Mouse (Mus musculus): Measurements from ENCODE around the gene Sept3.
A peak's percentile ranks its signal among the peaks of the same experiment; 100 is the strongest.
"Not testable (repeated sequence)": the region's sequence is repeated elsewhere in the genome, so short reads cannot be mapped to it uniquely, and the experiment has no call there.

Gene Sept3

GRCm38 (mm10) chr15:82274593-82274926 is at the start of gene Sept3:
Sept3 (plus strand) TSS chr15:82274893.
- no peak for DNase-seq (ENCODE audit: low read depth)

DNA sequence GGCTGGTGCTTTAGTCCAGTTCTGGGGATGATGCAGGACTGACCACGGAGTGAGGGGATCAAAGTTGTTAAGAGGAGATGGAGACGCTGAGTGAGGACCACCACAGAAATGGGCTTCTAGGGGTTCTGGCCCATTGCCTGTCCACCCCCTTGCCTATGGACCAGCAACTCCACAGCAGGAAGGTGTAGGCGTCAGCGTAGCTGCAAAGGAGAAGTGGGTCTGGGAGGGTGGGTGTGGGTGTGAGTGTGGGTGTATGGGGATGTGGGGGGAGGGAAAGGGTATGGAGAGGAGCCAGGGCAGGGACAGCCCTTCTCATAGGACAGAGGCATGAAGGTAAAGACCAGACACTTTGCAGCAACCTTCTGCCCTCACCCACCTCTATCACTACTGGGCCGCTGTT is 48.9 kb upstream of the Sept3 start:
- DNase-seq (ENCODE audit: low read depth), result no peak

DNA sequence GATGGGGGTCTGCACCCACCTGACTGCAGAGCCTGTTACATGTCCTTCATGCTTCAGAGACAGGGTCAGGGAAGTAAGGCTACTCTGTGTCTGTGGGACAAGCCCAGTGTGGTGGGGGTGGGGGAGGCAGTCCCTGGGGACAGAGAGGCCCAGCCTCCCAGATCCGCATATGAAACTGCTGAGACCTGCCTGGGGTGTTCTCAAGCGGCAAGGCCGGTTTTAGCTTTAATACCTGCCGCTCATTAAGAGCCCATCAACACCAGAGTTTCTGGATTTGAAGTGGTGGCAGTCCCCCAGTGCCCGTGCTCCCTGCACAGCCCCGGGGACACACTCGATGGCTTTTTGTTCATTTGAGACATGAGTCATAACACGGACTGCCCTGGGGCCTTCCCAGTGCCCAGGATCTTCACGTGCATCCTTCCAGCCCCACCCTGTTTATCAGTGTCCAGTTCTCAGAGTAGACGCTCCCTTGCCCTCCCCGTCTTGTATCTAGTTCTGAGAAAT is 45.1 kb upstream of the Sept3 start:
- no peak for DNase-seq (ENCODE audit: low read depth)

DNA sequence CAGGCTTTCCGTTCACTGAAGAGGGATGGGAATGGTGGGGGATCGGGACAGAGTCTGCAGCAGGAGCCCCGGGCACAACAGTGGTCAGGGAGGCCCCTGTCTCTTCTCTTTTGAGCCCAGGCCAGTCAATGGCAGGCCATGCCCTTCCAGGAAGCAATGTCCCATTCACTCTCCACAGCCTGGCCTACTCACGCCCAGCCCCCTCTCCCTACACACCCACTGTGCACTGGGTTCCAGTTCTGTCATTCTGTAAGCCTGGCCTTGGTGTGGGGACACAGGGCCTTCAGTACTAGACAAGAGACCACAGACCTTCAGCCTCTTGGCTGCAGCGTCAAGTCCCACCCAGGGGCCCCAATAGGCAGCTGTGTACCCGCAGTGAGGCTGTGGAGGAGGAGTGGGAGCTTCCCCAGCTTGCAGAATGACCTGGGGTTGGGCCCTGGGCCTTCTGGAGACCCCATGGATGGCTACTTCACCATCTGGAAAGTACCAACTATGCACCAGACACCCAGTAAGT is 44.5 kb upstream of the Sept3 start:
- DNase-seq (ENCODE audit: low read depth), result no peak

DNA sequence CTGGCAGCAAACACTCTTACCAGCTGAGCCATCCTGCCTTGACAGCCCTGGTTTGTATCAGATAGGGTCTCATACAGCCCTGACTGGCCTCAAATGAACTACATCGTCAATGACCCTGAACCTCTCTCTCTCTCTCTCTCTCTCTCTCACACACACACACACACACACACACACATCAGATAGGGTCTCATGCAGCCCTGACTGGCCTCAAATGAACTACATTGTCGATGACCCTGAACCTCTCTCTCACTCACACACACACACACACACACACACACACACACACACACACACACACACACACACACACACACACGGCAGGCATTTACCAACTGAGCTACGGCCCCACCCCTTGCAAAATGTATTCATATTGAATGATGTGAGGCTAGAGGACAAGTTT is 43.6 kb upstream of the Sept3 start:
- DNase-seq (ENCODE audit: low read depth), result no peak

DNA sequence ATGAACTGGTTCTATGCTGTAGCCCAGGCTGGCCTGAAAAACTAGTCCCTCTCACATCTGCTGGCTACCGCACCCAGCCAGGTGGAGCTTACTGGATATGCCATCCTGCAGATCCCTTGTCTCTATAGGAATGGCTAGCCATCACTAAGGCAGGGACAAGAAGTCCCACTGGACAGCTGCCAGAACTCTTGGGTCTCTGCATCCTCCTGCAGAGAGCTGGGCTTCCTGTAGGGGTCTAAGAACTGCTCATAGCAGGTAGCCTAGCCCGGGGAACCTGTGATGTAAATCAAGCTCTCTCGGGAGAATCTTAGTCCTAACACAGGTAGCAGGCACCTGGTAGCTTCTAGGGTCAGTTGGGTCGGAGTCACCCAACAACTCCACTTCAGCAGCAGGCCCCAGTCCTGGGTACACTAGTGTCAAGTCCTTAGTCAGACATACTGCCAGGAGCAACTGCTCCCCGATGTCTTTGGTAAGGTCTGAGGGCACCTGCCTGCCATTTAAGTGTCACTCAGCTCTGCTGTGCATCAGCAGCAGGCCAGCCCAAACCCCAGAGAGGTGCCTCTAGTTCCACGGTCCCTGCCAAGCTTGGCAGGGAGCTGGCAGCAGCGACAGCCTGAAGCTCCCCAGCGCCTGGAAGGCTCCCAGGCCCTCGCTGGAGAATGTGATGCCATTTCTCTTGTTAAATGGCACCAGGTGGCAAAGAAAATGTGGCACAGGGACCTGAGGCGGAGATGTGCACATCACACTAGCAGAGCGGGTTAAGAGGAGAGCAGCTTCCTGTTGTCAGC is 42.9 kb upstream of the Sept3 start:
- no peak for DNase-seq (ENCODE audit: low read depth)

- no peak for DNase-seq (ENCODE audit: low read depth)
These were observed 42.0 kb upstream of the Sept3 start for GRCm38 (mm10) chr15:82232651-82233050.

GRCm38 (mm10) chr15:82235661-82236060 is 39.0 kb upstream of the Sept3 start:
- peak; percentile 41 for DNase-seq (ENCODE audit: low read depth)

DNA sequence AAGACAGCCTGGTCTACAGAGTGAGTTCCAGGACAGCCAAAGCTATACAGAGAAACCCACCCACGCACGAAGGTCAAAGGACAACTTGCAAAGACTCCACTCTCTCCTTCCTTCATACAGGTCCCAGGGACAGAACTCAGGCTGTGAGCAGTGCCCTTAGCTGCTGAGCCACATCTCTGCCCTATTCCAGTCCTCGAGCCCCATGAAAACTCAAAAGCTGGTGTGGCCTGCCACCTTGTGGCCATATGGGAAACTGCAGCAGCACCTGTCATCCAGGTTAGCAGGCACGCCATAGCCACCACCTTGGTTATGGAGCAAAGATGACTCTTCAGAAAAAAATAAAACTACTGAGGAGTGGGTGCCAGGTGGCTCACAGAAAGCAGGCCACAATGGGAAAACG is 38.1 kb upstream of the Sept3 start:
- peak; percentile 92 for DNase-seq (ENCODE audit: low read depth)

- DNase-seq (ENCODE audit: low read depth), result no peak
These were observed 31.4 kb upstream of the Sept3 start for GRCm38 (mm10) chr15:82243311-82243710.

GRCm38 (mm10) chr15:82243742-82244114 is 31.0 kb upstream of the Sept3 start:
- peak; percentile 73 for DNase-seq (ENCODE audit: low read depth)

DNA sequence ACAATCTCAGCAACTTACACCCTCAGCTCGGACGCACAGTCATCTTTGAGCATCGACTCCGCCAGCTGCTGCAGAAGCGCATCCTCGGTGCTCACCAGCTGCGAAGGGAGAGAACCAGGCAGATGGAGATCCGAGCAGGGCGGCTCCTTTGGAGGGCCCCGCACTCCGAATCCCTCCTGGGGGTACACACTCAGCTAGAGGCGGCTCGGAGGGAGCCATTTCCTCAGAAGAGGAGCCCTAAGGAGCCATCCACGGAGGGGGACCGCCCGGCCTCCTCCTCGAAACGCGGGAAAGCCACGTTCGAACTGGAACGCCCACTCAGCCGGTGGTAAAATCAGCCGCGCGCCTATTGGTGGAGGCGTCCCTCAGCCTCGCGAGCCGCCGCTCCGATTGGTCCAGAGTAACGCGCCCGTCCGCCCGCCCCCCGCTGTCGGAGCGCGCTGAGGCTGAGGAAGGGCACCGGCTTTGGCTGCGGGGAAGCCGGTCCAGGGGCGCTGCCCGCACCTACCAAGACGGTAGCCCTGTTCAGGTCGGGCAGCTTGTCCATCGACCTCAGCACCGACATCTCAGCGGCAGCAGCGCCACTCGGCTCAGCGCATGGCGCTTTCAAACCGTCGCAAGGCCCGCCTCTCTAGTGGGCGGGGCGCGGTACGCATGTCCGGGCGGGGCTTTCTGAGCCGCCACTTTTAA is 30.4 kb upstream of the Sept3 start, which contains the start of gene Cenpm:
Gene Cenpm (minus strand): TSS at position 634 of the 690 bp plus-strand sequence.
- peak; percentile 97 for DNase-seq (ENCODE audit: low read depth)

DNA sequence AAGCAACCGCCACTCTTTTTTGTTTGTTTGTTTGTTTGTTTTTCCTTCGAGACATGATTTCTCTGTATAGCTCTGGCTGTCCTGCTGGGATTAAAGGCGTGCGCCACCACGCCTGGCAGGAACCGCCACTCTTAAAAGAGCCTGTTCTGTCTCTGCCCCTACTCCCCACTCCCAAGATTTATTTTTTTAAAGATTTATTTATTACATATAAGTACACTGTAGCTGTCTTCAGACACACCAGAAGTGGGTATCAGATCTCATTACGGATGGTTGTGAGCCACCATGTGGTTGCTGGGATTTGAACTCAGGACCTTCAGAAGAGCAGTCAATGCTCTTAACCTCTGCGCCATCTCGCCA is 29.9 kb upstream of the Sept3 start:
- DNase-seq (ENCODE audit: low read depth), result not testable (repeated sequence)

- DNase-seq (ENCODE audit: low read depth), result no peak
These were observed 27.4 kb upstream of the Sept3 start for GRCm38 (mm10) chr15:82247131-82247776.

GRCm38 (mm10) chr15:82251579-82251978 is 23.1 kb upstream of the Sept3 start:
- DNase-seq (ENCODE audit: low read depth), result peak; percentile 51

DNA sequence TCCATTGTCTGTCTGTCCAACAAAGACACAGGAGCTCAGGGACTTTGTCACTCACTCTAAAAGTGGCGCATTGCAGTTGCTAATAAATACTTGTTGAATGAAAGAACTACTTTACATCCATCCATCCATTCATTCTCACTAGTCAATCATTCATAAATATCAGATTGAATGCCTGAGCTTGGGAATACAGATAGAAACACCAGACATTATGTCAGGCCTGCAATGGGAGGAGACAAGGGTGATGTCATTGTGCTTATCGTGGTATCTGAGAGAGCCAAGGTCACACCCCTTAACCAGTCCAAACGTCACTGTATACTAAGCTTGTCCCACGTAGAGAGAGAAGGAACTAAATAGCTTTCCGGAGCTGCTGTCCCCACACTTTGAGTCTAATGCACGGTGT is 22.6 kb upstream of the Sept3 start, which contains the start of gene 1500009C09Rik:
Gene 1500009C09Rik (plus strand): TSS at position 301 of the 400 bp plus-strand sequence.
- no peak for DNase-seq (ENCODE audit: low read depth)

GRCm38 (mm10) chr15:82255248-82255647 is 19.4 kb upstream of the Sept3 start:
- DNase-seq (ENCODE audit: low read depth), result no peak

DNA sequence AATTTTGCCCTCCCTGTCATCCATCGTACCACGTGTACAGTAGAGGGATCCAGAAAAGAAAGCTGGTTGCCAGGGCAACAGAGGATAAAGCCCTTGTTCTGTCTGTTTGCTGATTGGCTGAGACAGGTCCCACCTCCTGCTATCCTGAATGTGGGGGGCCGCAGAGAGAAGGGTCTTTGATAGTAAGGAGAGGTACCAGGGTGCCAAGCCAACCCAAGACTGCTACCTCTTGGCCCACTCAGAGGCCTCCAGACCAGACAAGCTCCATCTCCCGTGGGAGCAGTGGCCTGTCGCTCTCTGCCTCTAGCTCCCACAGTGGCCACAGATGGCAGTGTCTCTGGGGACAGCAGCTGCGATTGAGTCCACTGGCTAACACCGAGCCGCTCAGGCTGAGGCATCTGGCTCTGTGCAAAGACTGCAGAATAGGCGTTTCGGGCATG is 18.7 kb upstream of the Sept3 start:
- no peak for DNase-seq (ENCODE audit: low read depth)

DNA sequence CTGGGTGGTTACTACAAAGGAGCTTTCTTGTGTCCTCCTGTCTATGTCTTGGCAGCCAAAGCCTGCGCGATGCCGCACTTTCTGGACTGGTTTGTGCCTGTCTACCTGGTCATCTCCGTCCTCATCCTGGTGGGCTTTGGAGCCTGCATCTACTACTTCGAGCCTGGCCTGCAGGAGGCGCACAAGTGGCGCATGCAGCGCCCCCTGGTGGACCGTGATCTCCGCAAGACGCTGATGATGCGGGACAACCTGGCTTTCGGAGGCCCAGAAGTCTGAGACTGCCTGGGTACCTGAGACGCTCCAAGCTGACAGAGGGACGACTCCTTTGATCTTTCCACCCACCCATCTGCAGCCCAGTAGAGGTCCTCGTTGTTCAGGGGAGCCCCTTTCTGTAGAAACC is 15.2 kb upstream of the Sept3 start:
- DNase-seq (ENCODE audit: low read depth), result peak; percentile 82

GRCm38 (mm10) chr15:82266356-82266755 is 8.3 kb upstream of the Sept3 start:
- peak; percentile 81 for DNase-seq (ENCODE audit: low read depth)

GRCm38 (mm10) chr15:82268185-82268584 is 6.5 kb upstream of the Sept3 start:
- DNase-seq (ENCODE audit: low read depth), result no peak

- no peak for DNase-seq (ENCODE audit: low read depth)
These were observed 5.9 kb upstream of the Sept3 start for GRCm38 (mm10) chr15:82268783-82269182.

- peak; percentile 74 for DNase-seq (ENCODE audit: low read depth)
These were observed 3.5 kb upstream of the Sept3 start for GRCm38 (mm10) chr15:82271201-82271600.

Data from induced T-regulatory cell, adult 2 months (primary cell).